Mouse (Mus musculus) ES-E14 (cell line): Measurements from ENCODE around the gene Cped1. TPM values are rescaled to one million over a fixed set of nuclear protein-coding genes. Genes with fewer than 3 reads are reported as not detected.

ENCODE experiments used
- DNase-seq: peaks from one replicate; pipeline ENCODE4 v3.0.0-alpha.2; 2013; ENCODE audit warnings: low read depth, low spot score
- H3K27ac ChIP-seq: 2 replicates; pipeline ENCODE4 v1.5.1; 2012; ENCODE audit warnings: low read depth, mild to moderate bottlenecking, low read length, moderate library complexity, mixed read lengths; ENCODE audit not compliant: poor library complexity, insufficient read depth, severe bottlenecking
- H3K36me3 ChIP-seq: 2 replicates; pipeline ENCODE4 v1.6.1; 2012; ENCODE audit warnings: mild to moderate bottlenecking, low read length, moderate library complexity, mixed read lengths; ENCODE audit not compliant: control insufficient read depth, poor library complexity, insufficient read depth, severe bottlenecking
- H3K4me1 ChIP-seq, 2 experiments: fragments of 150-350 bp in 1 of 2; sonication (generic) in 1 of 2; 2 replicates each; pipeline ENCODE4 v1.6.1; 2012; ENCODE audit warnings: low read length in 2 of 2, mild to moderate bottlenecking in 1 of 2, mixed read lengths in 1 of 2; ENCODE audit not compliant: control insufficient read depth in 2 of 2, insufficient read depth in 2 of 2, poor library complexity in 1 of 2
- H3K4me3 ChIP-seq, 2 experiments: fragments of 150-350 bp in 1 of 2; sonication (generic) in 1 of 2; 2 replicates each; pipeline ENCODE4 v1.5.1; 2012; ENCODE audit warnings: low read length in 2 of 2, low read depth in 1 of 2, mild to moderate bottlenecking in 1 of 2, mixed read lengths in 1 of 2; ENCODE audit not compliant: insufficient read depth in 1 of 2, poor library complexity in 1 of 2, severe bottlenecking in 1 of 2
- H3K9ac ChIP-seq: 2 replicates; pipeline ENCODE4 v1.6.1; 2012; ENCODE audit warnings: low read depth, mild to moderate bottlenecking, low read length, mixed read lengths; ENCODE audit not compliant: poor library complexity, insufficient read depth, severe bottlenecking
- H3K9me3 ChIP-seq: fragments of 150-350 bp; sonication (generic); 2 replicates; pipeline ENCODE4 v1.6.1; 2012; ENCODE audit warnings: low read depth, mild to moderate bottlenecking, low read length; ENCODE audit not compliant: control insufficient read depth, insufficient read depth
- CHD2 ChIP-seq: IDR thresholded peaks from 2 replicates; pipeline ENCODE4 v1.6.1; 2014; ENCODE audit warnings: mild to moderate bottlenecking, low read depth, low read length, inconsistent platforms
- HCFC1 ChIP-seq: IDR thresholded peaks from 2 replicates; pipeline ENCODE4 v1.6.1; 2012; ENCODE audit warnings: low read length, inconsistent platforms, borderline replicate concordance; ENCODE audit not compliant: insufficient read depth
- MAFK ChIP-seq: IDR thresholded peaks from 2 replicates; pipeline ENCODE4 v1.6.1; 2014; ENCODE audit warnings: mild to moderate bottlenecking, low read depth, low read length, inconsistent platforms; ENCODE audit not compliant: insufficient read depth
- ZC3H11A ChIP-seq: IDR thresholded peaks from 2 replicates; pipeline ENCODE4 v1.6.1; 2012; ENCODE audit warnings: low read depth, mild to moderate bottlenecking, inconsistent platforms, low read length, borderline replicate concordance
- ZNF384 ChIP-seq: IDR thresholded peaks from 2 replicates; pipeline ENCODE4 v1.6.1; 2012; ENCODE audit warnings: low read depth, low read length, inconsistent platforms
- in situ Hi-C, 2 experiments: fragments of 600-800 bp; cut with MboI; formaldehyde crosslinking; loops; one replicate each; pipeline ENCODE4 v1.15.1; 2025; ENCODE audit warnings: low sequenced_read_pairs in 2 of 2, inconsistent platforms in 1 of 2; ENCODE audit not compliant: unreplicated experiment in 2 of 2
- total RNA-seq: library from RNA; depleted of rRNA; stranded (reverse); fragments of 300-350 nt; gene quantifications from 2 replicates; pipeline ENCODE4 v1.2.3, GENCODE M21; 2012

Cped1 gene
- total RNA-seq, 1 experiment = 0.31 TPM

GRCm38 (mm10) chr6:21981114-21981513, 4.6 kb upstream of the Cped1 start:
- DNase-seq = no peak
- in situ Hi-C loops = no loop called here
- H3K9ac ChIP-seq = no peak overlapping the region
- H3K4me1 ChIP-seq = peaks cover 0 to 2% of the 10 kb centered on the region in 2 experiments; a peak in 1 of 4 replicates
- no peaks in the 10 kb centered on the region for H3K36me3 ChIP-seq
- no peak overlapping the region for H3K27ac ChIP-seq
- TF ChIP-seq MAFK (no peak), ZNF384 (no peak), CHD2 (no peak), HCFC1 (no peak), ZC3H11A (no peak)
- H3K9me3 ChIP-seq = no peaks in the 10 kb centered on the region
- H3K4me3 ChIP-seq = no peak overlapping the region

- Histone ChIP-seq H3K36me3 (no peaks in the 10 kb centered on the region), H3K4me3 (peak overlapping the region; percentile 11 to 32; a peak in 1 of 4 replicates), H3K9ac (no peak overlapping the region), H3K27ac (no peak overlapping the region), H3K4me1 (peaks cover 0 to 6% of the 10 kb centered on the region in 2 experiments; a peak in 2 of 4 replicates), H3K9me3 (no peaks in the 10 kb centered on the region)
- TF ChIP-seq MAFK (no peak), HCFC1 (no peak), CHD2 (no peak), ZNF384 (no peak), ZC3H11A (no peak)
- DNase-seq = peak; percentile 81
- in situ Hi-C loops = no loop called here
Measured at GRCm38 (mm10) chr6:21984990-21985731, 555 bp upstream of the Cped1 start.

GRCm38 (mm10) chr6:21986660-21987331, 1.1 kb downstream of the Cped1 start:
- Histone ChIP-seq H3K4me1 (peaks cover 0 to 6% of the 10 kb centered on the region in 2 experiments; a peak in 2 of 4 replicates), H3K4me3 (peak overlapping the region in 1 of 2 experiments; percentile 5; a peak in 1 of 4 replicates), H3K27ac (no peak overlapping the region), H3K9me3 (no peaks in the 10 kb centered on the region), H3K9ac (no peak overlapping the region), H3K36me3 (no peaks in the 10 kb centered on the region)
- no peak for DNase-seq
- in situ Hi-C loops = no loop called here
- TF ChIP-seq ZNF384 = no peak
- TF ChIP-seq ZC3H11A = no peak
- no peak for TF ChIP-seq HCFC1

- H3K27ac ChIP-seq = no peak overlapping the region
- no peak for TF ChIP-seq CHD2
- TF ChIP-seq ZNF384 = no peak
- TF ChIP-seq ZC3H11A = no peak
- no peak for TF ChIP-seq HCFC1
- no peak for TF ChIP-seq MAFK
Measured at GRCm38 (mm10) chr6:21987554-21987953, 1.8 kb downstream of the Cped1 start.

More at GRCm38 (mm10) chr6:21987554-21987953, 1.8 kb downstream of the Cped1 start:
- DNase-seq = no peak
- Histone ChIP-seq H3K4me3 (no peak overlapping the region), H3K9ac (no peak overlapping the region), H3K36me3 (no peaks in the 10 kb centered on the region), H3K4me1 (peaks cover 0 to 6% of the 10 kb centered on the region in 2 experiments; a peak in 2 of 4 replicates), H3K9me3 (no peaks in the 10 kb centered on the region)
- in situ Hi-C loops = no loop called here
